Mouse (Mus musculus) retina, embryonic 14.5 days (tissue): ENCODE measurements at regions not wholly inside any gene's neighbourhood (a gene's known extent, or its start where the extent isn't known, plus 50 kb on each side); places are given as distances from the start of the nearest gene placed in this dataset.

Experiments
- DNase-seq: peaks from one replicate; pipeline ENCODE4 v3.0.0-alpha.2; 2015; ENCODE audit warnings: low spot score

- peak; percentile 1 for DNase-seq
Observed at GRCm38 (mm10) chr3:77993700-77994099, 1292.6 kb downstream of the Rapgef2 start.

DNA sequence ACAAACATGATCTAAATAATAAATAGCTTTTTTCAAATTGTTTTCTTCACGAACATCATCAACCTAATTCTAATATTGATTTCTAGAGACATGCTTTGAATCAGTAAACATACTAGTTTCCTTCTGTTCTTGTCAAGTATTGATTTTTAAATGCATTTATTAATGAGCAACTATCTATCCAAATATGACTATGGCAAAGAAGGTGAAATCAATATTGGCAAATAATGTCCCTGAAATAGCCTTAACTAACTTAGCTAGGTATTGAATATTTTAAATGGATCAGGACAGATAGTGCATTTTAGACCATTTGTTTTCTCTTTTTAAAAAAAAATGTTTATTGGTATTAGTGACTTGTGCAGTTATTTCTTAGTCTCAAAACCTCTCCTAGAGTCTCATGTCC, 1341.5 kb downstream of the Rapgef2 start:
- DNase-seq, result no peak

- no peak for DNase-seq
Observed at GRCm38 (mm10) chr3:77897244-77897643, 1389.1 kb downstream of the Rapgef2 start.

GRCm38 (mm10) chr3:77887634-77888033, 1398.7 kb downstream of the Rapgef2 start:
- DNase-seq, result no peak

GRCm38 (mm10) chr3:77848717-77849241, 1437.5 kb downstream of the Rapgef2 start:
- no peak for DNase-seq

DNA sequence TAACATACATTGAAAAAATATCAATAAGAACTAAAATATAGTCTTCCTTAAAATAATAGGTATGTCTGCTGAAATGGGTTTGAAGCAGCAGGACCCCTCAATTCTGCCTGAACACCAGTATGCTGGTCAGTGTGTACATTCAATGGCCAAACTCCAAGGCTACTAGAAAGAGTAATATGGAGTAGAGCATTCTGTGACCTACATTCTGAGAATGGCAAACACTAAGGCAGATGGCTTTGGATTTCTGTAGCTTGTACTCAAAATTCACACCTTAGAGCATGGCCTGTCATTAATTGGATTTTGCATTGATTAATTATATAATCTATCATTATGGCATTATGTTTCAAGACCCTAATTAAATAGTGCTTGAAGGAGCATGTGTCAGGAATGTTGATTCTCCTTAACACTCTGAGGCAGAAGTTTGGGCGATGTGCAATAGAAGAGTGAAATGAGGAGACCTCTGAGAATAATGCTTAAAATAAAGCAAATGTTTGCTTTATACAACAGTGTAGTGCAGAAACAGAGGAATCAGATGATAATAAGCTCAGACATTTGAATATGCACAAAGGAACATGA, 1454.0 kb downstream of the Rapgef2 start:
- peak; percentile 8 for DNase-seq

- no peak for DNase-seq
Observed at GRCm38 (mm10) chr3:77831760-77832159, 1454.6 kb downstream of the Rapgef2 start.

DNA sequence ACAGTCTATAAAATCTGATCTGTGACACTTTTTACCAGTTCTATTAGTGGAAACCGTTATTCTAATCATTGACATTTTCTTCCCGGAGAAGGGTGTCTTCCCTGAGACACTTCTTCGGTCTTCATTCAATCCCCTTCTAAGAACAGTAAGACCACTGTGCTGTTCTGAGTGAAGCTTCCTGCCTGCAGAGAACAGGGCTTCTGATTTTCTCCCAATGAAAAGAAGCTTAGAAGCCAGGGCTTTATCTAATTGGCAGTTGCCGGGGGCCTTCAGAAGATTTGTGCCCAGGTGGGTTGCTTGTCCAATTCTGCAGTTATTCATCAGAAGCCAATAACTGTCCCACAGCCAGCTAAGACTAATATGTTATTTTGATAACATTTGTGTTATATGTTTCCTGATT, 1455.1 kb downstream of the Rapgef2 start:
- DNase-seq, result no peak

GRCm38 (mm10) chr3:77830219-77830618, 1456.1 kb downstream of the Rapgef2 start:
- DNase-seq, result no peak

DNA sequence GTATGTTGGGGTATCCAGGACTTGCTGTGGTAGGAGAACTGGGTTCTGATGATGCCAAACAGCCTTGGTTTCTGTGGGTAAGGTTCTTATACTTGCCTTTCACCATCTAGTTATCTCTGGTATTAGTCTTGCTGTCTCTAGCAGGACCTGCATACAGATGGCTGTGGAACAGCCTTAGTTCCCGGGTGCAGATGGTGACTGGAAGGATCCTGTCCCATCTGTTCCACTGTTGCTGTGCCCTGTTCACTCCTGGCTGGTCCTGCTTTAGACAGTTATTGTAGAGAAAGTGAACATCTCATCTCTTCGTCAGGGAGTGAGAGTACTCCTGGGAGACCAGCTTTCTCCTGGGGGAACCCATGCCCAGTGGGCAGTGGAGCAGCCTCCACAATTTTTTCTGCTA, 1485.5 kb downstream of the Rapgef2 start:
- no peak for DNase-seq

DNA sequence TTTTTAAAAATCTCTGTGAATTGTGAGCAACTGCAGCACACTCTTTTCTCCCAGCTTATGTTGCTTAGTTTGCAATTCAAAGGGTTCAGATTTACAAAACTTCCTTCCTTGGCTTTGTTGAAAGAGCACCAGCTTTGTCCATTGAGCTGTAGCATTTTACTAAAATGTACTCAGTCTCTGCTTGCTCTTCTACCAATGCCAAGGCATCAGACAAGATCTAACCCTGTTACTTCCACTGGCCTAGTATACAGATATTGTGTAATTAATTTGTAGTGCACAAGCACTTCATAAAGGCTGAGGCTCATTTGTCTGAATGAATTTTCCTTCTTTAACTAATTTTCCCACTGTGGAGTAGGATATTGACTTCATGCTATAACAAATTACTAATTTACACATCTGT, 1504.5 kb downstream of the Rapgef2 start:
- no peak for DNase-seq

GRCm38 (mm10) chr3:77781332-77781731, 1505.0 kb downstream of the Rapgef2 start:
- DNase-seq, result no peak

DNA sequence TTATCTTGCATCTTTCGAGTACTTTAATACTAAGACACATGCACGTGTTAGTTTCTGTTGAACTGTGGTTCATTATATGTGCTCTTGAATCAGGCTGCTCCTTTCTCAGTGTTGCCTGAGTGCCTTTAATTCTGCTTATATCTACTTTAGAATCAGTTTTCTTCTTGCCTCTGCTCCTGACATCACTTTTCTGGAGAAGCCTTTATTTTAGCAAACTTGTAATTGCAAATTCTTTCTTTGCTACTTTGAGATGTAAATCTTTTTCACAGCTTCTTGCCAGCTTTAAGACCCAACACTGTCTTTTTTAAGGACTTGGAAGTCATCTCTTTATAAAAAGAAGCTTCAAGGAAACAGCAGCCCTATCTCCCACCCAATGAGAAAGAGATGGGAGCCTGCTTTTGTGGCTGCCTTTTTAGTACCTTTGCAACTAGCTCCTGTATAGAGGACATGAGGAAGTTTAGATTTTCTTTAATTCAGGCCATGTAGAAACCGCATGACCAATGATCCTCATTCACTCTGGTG, 1527.4 kb downstream of the Rapgef2 start:
- no peak for DNase-seq

DNA sequence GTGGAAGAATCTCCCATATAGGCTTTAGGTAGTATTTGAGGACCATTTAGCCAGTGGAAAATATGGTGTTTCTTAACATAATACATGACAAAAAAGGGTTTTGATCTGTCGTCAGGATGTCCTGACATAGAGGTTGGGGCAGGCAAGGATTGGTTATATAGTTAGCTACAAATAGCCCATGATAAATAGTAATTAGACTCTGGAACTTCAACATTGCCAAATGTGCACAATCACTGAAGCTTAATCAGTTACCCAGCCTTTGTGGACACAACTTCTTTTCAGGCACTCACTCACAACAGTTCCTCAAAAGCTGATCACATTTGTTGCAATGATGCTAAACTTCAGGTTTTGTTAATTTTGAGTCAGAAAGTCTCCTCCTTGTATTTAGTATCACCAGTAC, 1528.0 kb downstream of the Rapgef2 start:
- DNase-seq, result no peak

DNA sequence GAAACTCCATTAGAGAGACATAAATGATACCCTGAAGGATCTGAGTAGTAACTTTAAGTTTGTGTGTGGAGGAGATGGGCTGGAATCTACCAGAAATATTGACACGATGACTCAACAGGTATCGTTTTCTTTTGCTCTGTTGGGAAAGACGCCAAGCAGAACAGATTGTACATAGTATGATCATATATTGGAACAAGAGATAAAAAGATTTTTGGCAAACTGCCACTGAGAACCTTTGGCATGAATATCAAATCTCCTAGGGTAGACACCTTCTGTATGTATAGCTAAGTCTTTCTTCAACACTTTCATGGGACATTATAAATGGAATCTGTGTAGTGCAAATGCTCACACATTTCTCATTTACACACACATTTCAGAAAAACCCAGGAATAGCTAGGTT, 1544.2 kb downstream of the Rapgef2 start:
- no peak for DNase-seq

DNA sequence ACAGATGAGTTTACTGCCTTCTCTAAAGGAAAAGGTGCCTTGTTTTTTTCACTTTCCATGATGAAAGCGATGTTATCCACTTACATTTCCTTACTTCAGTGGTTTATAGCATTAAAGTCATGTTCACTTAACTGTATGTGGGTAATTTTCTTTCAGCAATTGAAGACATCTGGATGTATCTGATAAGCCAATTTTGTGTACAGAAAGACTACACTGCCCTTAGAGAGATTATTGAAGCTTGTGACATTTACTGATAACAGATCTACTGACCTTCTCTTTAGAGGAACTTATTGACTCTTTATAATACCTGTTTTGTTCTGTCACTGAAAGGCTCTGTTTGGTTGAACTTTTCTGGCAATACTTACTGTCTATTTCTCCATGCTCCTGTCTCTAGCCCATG, 1568.5 kb downstream of the Rapgef2 start:
- no peak for DNase-seq

- DNase-seq, result no peak
Observed at GRCm38 (mm10) chr3:77695571-77695970, 1590.7 kb downstream of the Rapgef2 start.

GRCm38 (mm10) chr3:77666366-77666765, 1592.3 kb downstream of the Fstl5 start:
- DNase-seq, result no peak

DNA sequence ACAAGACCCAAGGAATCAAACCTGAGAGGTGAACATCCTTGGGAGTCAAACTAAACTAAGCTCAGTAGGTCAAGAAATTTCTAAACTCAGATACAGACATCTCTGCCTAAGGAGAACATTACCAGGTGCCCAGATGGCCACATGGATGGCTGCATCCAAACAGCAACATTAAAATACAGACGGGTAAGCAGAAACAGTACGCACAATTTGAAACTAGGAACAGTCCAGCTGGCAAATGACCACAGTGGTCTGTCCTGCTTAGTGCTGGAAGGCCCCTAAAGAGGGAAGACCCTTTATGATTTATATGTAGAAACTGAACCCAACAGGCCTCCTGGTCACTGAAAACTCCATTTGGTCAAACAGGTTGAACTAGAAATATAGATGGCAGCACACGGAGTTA, 1579.8 kb downstream of the Fstl5 start:
- DNase-seq, result no peak
